Comparison of ENCODE assay signal across 14 mouse cellular contexts in genomic region chr15:31155141-31155540, GRCm38 (mm10).
A peak's percentile ranks its signal among the peaks of the same experiment; 100 is the strongest.
DNase-seq lines count a peak whose midpoint lies in the region; ATAC-seq and TF ChIP-seq lines count a peak whose summit lies in the region.
"Had no signal": no experiment of that assay in that cellular context is flagged by ENCODE, and none has a peak within 500 bp of the region (broad histone marks: within the 10 kb centered on the region; RNA-seq: fewer than 3 reads in every experiment).

No protein-coding gene starts in this region.

- H3K9me3 ChIP-seq in limb, embryonic 11.5 days (ENCODE audit: control insufficient read depth, low read length): no peaks in the 10 kb centered on the region
- H3K9me3 ChIP-seq in midbrain, postnatal 0 days (ENCODE audit: low read length): no peaks in the 10 kb centered on the region
- H3K9me3 ChIP-seq: midbrain, embryonic 13.5 days had no signal

- TF ChIP-seq CTCF in midbrain, postnatal 0 days (IDR thresholded peaks at IDR 0.05): no peak

- WGBS in limb, embryonic 11.5 days: 26% methylated on average over 9 of the region's 9 CpGs
- 65% methylated on average over 9 of the region's 9 CpGs for WGBS in midbrain, postnatal 0 days

- no peak overlapping the region; the same call in 1 of the 2 replicates for H3K27ac ChIP-seq in limb, embryonic 11.5 days (replicated peaks; ENCODE audit: low read depth, low read length)
- no peak overlapping the region for H3K27ac ChIP-seq in midbrain, postnatal 0 days (ENCODE audit: low read depth, low read length)
- H3K27ac ChIP-seq: heart, adult 2 months; midbrain, embryonic 13.5 days had no signal

- H3K4me3 ChIP-seq in limb, embryonic 11.5 days (ENCODE audit: low read depth, low read length): no peak overlapping the region
- no peak overlapping the region for H3K4me3 ChIP-seq in midbrain, postnatal 0 days (ENCODE audit: low read depth, low read length)
- H3K4me3 ChIP-seq: erythroblast, embryonic 14.5 days; heart, adult 2 months; midbrain, embryonic 13.5 days had no signal

- DNase-seq in kidney, postnatal 10 days: peak; percentile 9
- no peak for DNase-seq in kidney, adult 9 months
- DNase-seq in adipocyte (ENCODE audit: low spot score): peak; percentile 25
- peak; percentile 64 for DNase-seq in embryo, embryonic 11 days
- peak; percentile 62 for DNase-seq in limb, embryonic 11.5 days (ENCODE audit: low spot score)
- DNase-seq in adrenal gland, postnatal 14 days: no peak
- no peak for DNase-seq in midbrain, postnatal 0 days (ENCODE audit: low spot score)
- DNase-seq: cerebellum, adult 8-10 months; heart, adult 2 months; heart, postnatal 4 days; liver, postnatal 0 days; thymus, postnatal 36 days had no signal

- peak; percentile 85 for ATAC-seq in limb, embryonic 11.5 days (ENCODE audit: insufficient number of reproducible peaks, low FRiP score, low TSS enrichment, low read depth)
- no peak for ATAC-seq in midbrain, postnatal 0 days (ENCODE audit: low FRiP score)
- ATAC-seq: liver, postnatal 0 days; midbrain, embryonic 13.5 days had no signal

- H3K4me1 ChIP-seq in limb, embryonic 11.5 days (ENCODE audit: control insufficient read depth, insufficient read depth, low read length): peaks cover 3% of the 10 kb centered on the region; the same call in 1 of the 2 replicates
- H3K4me1 ChIP-seq in midbrain, postnatal 0 days (ENCODE audit: insufficient read depth, low read length): no peaks in the 10 kb centered on the region

- H3K4me2 ChIP-seq in limb, embryonic 11.5 days (ENCODE audit: low read depth, severe bottlenecking): no peak overlapping the region
- no peak overlapping the region for H3K4me2 ChIP-seq in midbrain, postnatal 0 days (ENCODE audit: low read depth, low read length, poor library complexity, severe bottlenecking)
- H3K4me2 ChIP-seq: midbrain, embryonic 13.5 days had no signal

- H3K27me3 ChIP-seq in limb, embryonic 11.5 days (ENCODE audit: control insufficient read depth, insufficient read depth, low read length): no peaks in the 10 kb centered on the region
- H3K27me3 ChIP-seq in midbrain, postnatal 0 days (ENCODE audit: insufficient read depth, low read length): peaks cover 3% of the 10 kb centered on the region; the same call in 1 of the 2 replicates
- H3K27me3 ChIP-seq: midbrain, embryonic 13.5 days had no signal

- no peak overlapping the region for H3K9ac ChIP-seq in limb, embryonic 11.5 days (ENCODE audit: low read length)
- no peak overlapping the region for H3K9ac ChIP-seq in midbrain, postnatal 0 days (replicated peaks; ENCODE audit: low read length, poor library complexity, severe bottlenecking)
- H3K9ac ChIP-seq: liver, postnatal 0 days; midbrain, embryonic 13.5 days had no signal

- H3K36me3 ChIP-seq in limb, embryonic 11.5 days (ENCODE audit: control insufficient read depth, insufficient read depth, low read length): no peaks in the 10 kb centered on the region
- no peaks in the 10 kb centered on the region for H3K36me3 ChIP-seq in midbrain, postnatal 0 days (ENCODE audit: insufficient read depth, low read length)
- H3K36me3 ChIP-seq: midbrain, embryonic 13.5 days had no signal

Comparison
In these comparisons a context has a peak if more than half of its experiments do, and no peak if none do; other contexts are left out.
1. DNase-seq: peak in kidney, postnatal 10 days (single experiment), adipocyte (single experiment), embryo, embryonic 11 days (single experiment) and limb, embryonic 11.5 days (single experiment); none in kidney, adult 9 months (single experiment), adrenal gland, postnatal 14 days (single experiment) and midbrain, postnatal 0 days (single experiment).